Mouse (Mus musculus) hindbrain, embryonic 16.5 days (tissue): Measurements from ENCODE around the gene Mocs3. TPM values are rescaled to one million over a fixed set of nuclear protein-coding genes. Genes with fewer than 3 reads are reported as not detected.

ENCODE experiments used
- ATAC-seq: fragments of 200-750 bp; cut with Nextera tagmentation; 2 replicates; pipeline ENCODE4 v1.8.0; 2017; ENCODE audit warnings: moderate TSS enrichment, moderate library complexity
- H3K27ac ChIP-seq: fragments of 300-500 bp; sonication (generic); 2 replicates; pipeline ENCODE4 v1.5.1; 2014; ENCODE audit warnings: low read depth, mild to moderate bottlenecking, control low read depth, low read length, moderate library complexity
- H3K27me3 ChIP-seq: fragments of 300-500 bp; sonication (generic); replicated peaks from 2 replicates; pipeline ENCODE4 v1.6.1; 2014; ENCODE audit warnings: low read length; ENCODE audit not compliant: control insufficient read depth, insufficient read depth
- H3K36me3 ChIP-seq: fragments of 300-500 bp; sonication (generic); 2 replicates; pipeline ENCODE4 v1.6.1; 2014; ENCODE audit warnings: mild to moderate bottlenecking, low read length, moderate library complexity, mixed read lengths; ENCODE audit not compliant: control insufficient read depth, insufficient read depth
- H3K4me1 ChIP-seq: fragments of 300-500 bp; sonication (generic); 2 replicates; pipeline ENCODE4 v1.6.1; 2014; ENCODE audit warnings: low read depth, low read length; ENCODE audit not compliant: control insufficient read depth, insufficient read depth
- H3K4me2 ChIP-seq: fragments of 300-500 bp; sonication (generic); 2 replicates; pipeline ENCODE4 v1.6.1; 2014; ENCODE audit warnings: mild to moderate bottlenecking, low read length, control low read depth, moderate library complexity
- H3K4me3 ChIP-seq: fragments of 300-500 bp; sonication (generic); 2 replicates; pipeline ENCODE4 v1.5.1; 2014; ENCODE audit warnings: mild to moderate bottlenecking, low read length, control low read depth, moderate library complexity
- H3K9ac ChIP-seq: fragments of 300-500 bp; sonication (generic); 2 replicates; pipeline ENCODE4 v1.6.1; 2014; ENCODE audit warnings: low read depth, mild to moderate bottlenecking, control low read depth, low read length, moderate library complexity
- H3K9me3 ChIP-seq: fragments of 300-500 bp; sonication (generic); 2 replicates; pipeline ENCODE4 v1.6.1; 2014; ENCODE audit warnings: mild to moderate bottlenecking, low read length, moderate library complexity; ENCODE audit not compliant: control insufficient read depth
- WGBS: fragments of 180-500 bp; shearing (Covaris S2); extraction: QIAGEN DNeasy Blood & Tissue Kit; methylation state at CpG from one replicate; pipeline ENCODE4 v1.1.7; 2014; 5-methylcytosine and 5-hydroxymethylcytosine counted together
- polyA plus RNA-seq: library from polyadenylated mRNA; unstranded; fragments of >200 nt; fragmentation: Nextera tagmentation; extraction: Ambion mirVana; gene quantifications from 2 replicates; pipeline ENCODE4 v1.2.1, GENCODE M21; 2015

Gene Mocs3
- polyA plus RNA-seq, 1 experiment from 2014 or later, result 6.9 TPM

GRCm38 (mm10) chr2:168205681-168206631 is 24.5 kb upstream of the Mocs3 start:
- H3K27me3 ChIP-seq, result no peaks in the 10 kb centered on the region
- H3K27ac ChIP-seq, result peak overlapping the region; percentile 99
- peak overlapping the region; percentile 99 for H3K9ac ChIP-seq
- peak overlapping the region; percentile 92 for H3K4me2 ChIP-seq
- no peaks in the 10 kb centered on the region for H3K9me3 ChIP-seq
- WGBS, result under 1% methylated on average over 48 of the region's 49 CpGs
- ATAC-seq, result peak; percentile 27
- peaks cover 9% of the 10 kb centered on the region for H3K36me3 ChIP-seq
- peaks cover 26% of the 10 kb centered on the region for H3K4me1 ChIP-seq
- H3K4me3 ChIP-seq, result peak overlapping the region; percentile 88

GRCm38 (mm10) chr2:168206725-168207644 is 23.4 kb upstream of the Mocs3 start, which contains the start of gene Adnp:
Adnp (minus strand) TSS chr2:168207112.
- Histone ChIP-seq H3K9me3 (no peaks in the 10 kb centered on the region), H3K27me3 (no peaks in the 10 kb centered on the region), H3K27ac (peak within 1 kb of the TSS; percentile 99), H3K36me3 (peaks cover 16% of the 10 kb centered on the region), H3K4me3 (peak within 1 kb of the TSS; percentile 88), H3K4me1 (peaks cover 22% of the 10 kb centered on the region), H3K4me2 (peak within 1 kb of the TSS; percentile 92), H3K9ac (peak within 1 kb of the TSS; percentile 99)
- ATAC-seq, result peak; percentile 91
- WGBS, result under 1% methylated on average over 53 of the region's 89 CpGs

GRCm38 (mm10) chr2:168207883-168208282 is 22.5 kb upstream of the Mocs3 start:
- Histone ChIP-seq H3K36me3 (peaks cover 25% of the 10 kb centered on the region), H3K9ac (no peak overlapping the region), H3K27ac (peak overlapping the region; percentile 99), H3K4me3 (no peak overlapping the region), H3K9me3 (no peaks in the 10 kb centered on the region), H3K27me3 (no peaks in the 10 kb centered on the region), H3K4me2 (peak overlapping the region; percentile 55), H3K4me1 (peaks cover 20% of the 10 kb centered on the region)
- 96% methylated on average over 3 of the region's 3 CpGs for WGBS
- no peak for ATAC-seq

GRCm38 (mm10) chr2:168213788-168214397 is 16.5 kb upstream of the Mocs3 start:
- no peaks in the 10 kb centered on the region for H3K4me1 ChIP-seq
- peaks cover 47% of the 10 kb centered on the region for H3K36me3 ChIP-seq
- H3K9ac ChIP-seq, result no peak overlapping the region
- no peak for ATAC-seq
- no peaks in the 10 kb centered on the region for H3K27me3 ChIP-seq
- H3K4me3 ChIP-seq, result no peak overlapping the region
- H3K9me3 ChIP-seq, result no peaks in the 10 kb centered on the region
- no peak overlapping the region for H3K27ac ChIP-seq
- 47% methylated on average over 5 of the region's 5 CpGs for WGBS
- no peak overlapping the region for H3K4me2 ChIP-seq

DNA sequence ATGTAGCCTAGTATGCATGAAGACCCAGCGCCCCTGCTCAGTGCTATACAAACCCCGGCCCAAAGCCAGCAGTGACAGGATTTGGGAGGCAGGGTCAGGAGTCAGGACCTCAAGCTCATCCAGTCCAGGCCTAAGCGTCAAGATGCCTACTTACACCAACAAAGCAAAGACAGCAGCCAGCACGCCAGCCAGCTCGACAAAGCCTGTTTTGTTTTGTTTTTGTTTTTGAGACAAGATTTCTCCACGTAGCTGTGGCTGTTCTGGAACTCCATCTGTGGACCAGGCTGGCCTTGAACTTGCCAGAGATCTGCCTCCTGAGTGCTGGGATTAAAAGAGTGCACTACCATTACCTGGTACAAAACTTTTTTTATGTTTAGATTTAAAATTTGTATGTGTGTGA is 7.1 kb upstream of the Mocs3 start:
- Histone ChIP-seq H3K4me2 (no peak overlapping the region), H3K27ac (no peak overlapping the region), H3K4me1 (peaks cover 5% of the 10 kb centered on the region), H3K9me3 (no peaks in the 10 kb centered on the region), H3K27me3 (no peaks in the 10 kb centered on the region), H3K4me3 (no peak overlapping the region), H3K9ac (no peak overlapping the region), H3K36me3 (peaks cover 35% of the 10 kb centered on the region)
- WGBS, result 88% methylated on average over 6 of the region's 6 CpGs
- no peak for ATAC-seq

GRCm38 (mm10) chr2:168229116-168230025 is 1.1 kb upstream of the Mocs3 start:
- ATAC-seq, result 0 out of 2 replicates have a peak, but pooled peaks have one; percentile 3
- WGBS, result 21% methylated on average over 41 of the region's 41 CpGs

DNA sequence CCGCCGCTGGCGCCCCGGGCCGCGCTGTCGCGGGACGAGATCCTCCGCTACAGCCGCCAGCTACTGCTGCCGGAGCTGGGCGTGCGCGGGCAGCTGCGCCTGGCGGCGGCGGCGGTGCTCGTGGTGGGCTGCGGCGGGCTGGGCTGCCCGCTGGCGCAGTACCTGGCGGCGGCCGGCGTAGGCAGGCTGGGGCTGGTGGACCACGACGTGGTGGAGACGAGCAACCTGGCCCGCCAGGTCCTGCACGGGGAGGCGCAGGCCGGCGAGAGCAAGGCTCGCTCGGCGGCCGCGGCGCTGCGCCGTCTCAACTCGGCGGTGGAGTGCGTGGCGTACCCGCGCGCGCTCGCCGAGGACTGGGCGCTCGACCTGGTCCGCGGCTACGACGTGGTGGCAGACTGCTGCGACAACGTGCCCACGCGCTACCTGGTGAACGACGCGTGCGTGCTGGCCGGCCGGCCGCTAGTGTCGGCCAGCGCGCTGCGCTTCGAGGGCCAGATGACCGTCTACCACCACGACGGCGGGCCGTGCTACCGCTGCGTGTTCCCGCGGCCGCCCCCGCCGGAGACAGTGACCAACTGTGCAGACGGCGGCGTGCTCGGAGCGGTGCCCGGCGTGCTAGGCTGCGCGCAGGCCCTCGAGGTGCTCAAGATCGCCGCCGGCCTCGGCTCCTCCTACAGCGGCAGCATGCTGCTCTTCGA is 500 bp downstream of the Mocs3 start:
- 3% methylated on average over 68 of the region's 105 CpGs for WGBS
- Histone ChIP-seq H3K4me1 (peaks cover 33% of the 10 kb centered on the region), H3K36me3 (peaks cover 2% of the 10 kb centered on the region; the same call in 1 of the 2 replicates)

More at GRCm38 (mm10) chr2:168229116-168230025, 1.1 kb upstream of the Mocs3 start:
- Histone ChIP-seq H3K36me3 (peaks cover 10% of the 10 kb centered on the region), H3K4me2 (peak overlapping the region; percentile 78), H3K4me1 (peaks cover 33% of the 10 kb centered on the region), H3K27ac (peak overlapping the region; percentile 97), H3K4me3 (peak overlapping the region; percentile 99), H3K9me3 (no peaks in the 10 kb centered on the region), H3K27me3 (no peaks in the 10 kb centered on the region), H3K9ac (peak overlapping the region; percentile 90)

More for the DNA sequence above, 500 bp downstream of the Mocs3 start:
- peak overlapping the region; percentile 97 for H3K27ac ChIP-seq
- H3K4me3 ChIP-seq, result peak overlapping the region; percentile 99
- H3K27me3 ChIP-seq, result no peaks in the 10 kb centered on the region
- H3K4me2 ChIP-seq, result peak overlapping the region; percentile 99
- H3K9ac ChIP-seq, result peak overlapping the region; percentile 90
- ATAC-seq, result peak; percentile 73
- H3K9me3 ChIP-seq, result no peaks in the 10 kb centered on the region
